Mouse (Mus musculus) liver, postnatal 0 days (tissue): ENCODE data around the gene Nkiras1. TPM values are rescaled to one million over a fixed set of nuclear protein-coding genes. Genes with fewer than 3 reads are reported as not detected.
"Not testable (repeated sequence)": the region's sequence is repeated elsewhere in the genome, so short reads cannot be mapped to it uniquely, and the experiment has no call there.

Source experiments
- ATAC-seq: fragments of 200-750 bp; cut with Nextera tagmentation; 2 replicates; pipeline ENCODE4 v1.8.0; 2017; ENCODE audit warnings: mild to moderate bottlenecking, moderate library complexity
- DNase-seq: peaks from one replicate; pipeline ENCODE4 v3.0.0-alpha.2; 2016
- H3K27ac ChIP-seq: fragments of 300-500 bp; sonication (generic); 2 replicates; pipeline ENCODE4 v1.5.1; 2014; ENCODE audit warnings: antibody characterized with exemption, moderate library complexity, mild to moderate bottlenecking, low read depth
- H3K27me3 ChIP-seq: fragments of 300-500 bp; sonication (generic); 2 replicates; pipeline ENCODE4 v1.6.1; 2014; ENCODE audit warnings: low read length, control low read depth, mixed read lengths; ENCODE audit not compliant: insufficient read depth
- H3K36me3 ChIP-seq: fragments of 300-500 bp; sonication (generic); replicated peaks from 2 replicates; pipeline ENCODE4 v1.6.1; 2014; ENCODE audit warnings: mild to moderate bottlenecking, control low read depth, low read length, moderate library complexity, mixed read lengths; ENCODE audit not compliant: insufficient read depth
- H3K4me1 ChIP-seq: fragments of 300-500 bp; sonication (generic); 2 replicates; pipeline ENCODE4 v1.6.1; 2014; ENCODE audit warnings: antibody characterized with exemption, mild to moderate bottlenecking, control low read depth; ENCODE audit not compliant: insufficient read depth
- H3K4me2 ChIP-seq: fragments of 300-500 bp; sonication (generic); 2 replicates; pipeline ENCODE4 v1.6.1; 2014; ENCODE audit warnings: low read depth, mild to moderate bottlenecking, low read length, moderate library complexity, mixed read lengths
- H3K4me3 ChIP-seq: fragments of 300-500 bp; sonication (generic); 2 replicates; pipeline ENCODE4 v1.5.1; 2014; ENCODE audit warnings: low read depth, low read length
- H3K9ac ChIP-seq: fragments of 300-500 bp; sonication (generic); replicated peaks from 2 replicates; pipeline ENCODE4 v1.6.1; 2014; ENCODE audit warnings: mild to moderate bottlenecking, moderate library complexity
- H3K9me3 ChIP-seq: fragments of 300-500 bp; sonication (generic); 2 replicates; pipeline ENCODE4 v1.6.1; 2016; ENCODE audit warnings: mild to moderate bottlenecking, control low read depth, low read length, mixed read lengths
- CTCF ChIP-seq: sonication (generic); IDR thresholded peaks from 2 replicates; pipeline ENCODE4 v1.5.1; 2016; ENCODE audit warnings: antibody characterized with exemption, low read depth
- EP300 ChIP-seq: IDR thresholded peaks from 2 replicates; pipeline ENCODE4 v1.6.1; 2016; ENCODE audit warnings: antibody characterized with exemption, low read depth, mild to moderate bottlenecking
- WGBS: fragments of 180-500 bp; shearing (Covaris S2); extraction: QIAGEN DNeasy Blood & Tissue Kit; methylation state at CpG from one replicate; pipeline ENCODE4 v1.1.7; 2014; ENCODE audit not compliant: insufficient replicate concordance; 5-methylcytosine and 5-hydroxymethylcytosine counted together
- polyA plus RNA-seq: library from polyadenylated mRNA; unstranded; fragments of >200 nt; fragmentation: Nextera tagmentation; extraction: Ambion mirVana; gene quantifications from 2 replicates; pipeline ENCODE4 v1.2.1, GENCODE M21; 2015

The Nkiras1 gene
- 19.1 and 20.1 TPM in 2 replicates for polyA plus RNA-seq

- Histone ChIP-seq H3K36me3 (peaks cover 12% of the 10 kb centered on the region), H3K9ac (peak within 1 kb of the TSS; percentile 85), H3K27ac (peak within 1 kb of the TSS; percentile 83), H3K4me1 (peaks cover 5% of the 10 kb centered on the region; the same call in 1 of the 2 replicates), H3K4me2 (peak within 1 kb of the TSS; percentile 68), H3K9me3 (no peaks in the 10 kb centered on the region), H3K27me3 (no peaks in the 10 kb centered on the region), H3K4me3 (peak within 1 kb of the TSS; percentile 72)
- ATAC-seq (peak; percentile 99), DNase-seq (peak; percentile 98)
- TF ChIP-seq CTCF = peak; percentile 19
- TF ChIP-seq EP300 = no peak
- WGBS = 0% methylated on average over 75 of the region's 78 CpGs
Observed at GRCm38 (mm10) chr14:18270529-18271441, at the start of gene Nkiras1, which contains the start of gene Rpl15. Nkiras1 (plus strand) TSS chr14:18271136. Rpl15 (minus strand) TSS chr14:18271391.

GRCm38 (mm10) chr14:18221977-18222376 is 49.0 kb upstream of the Nkiras1 start:
- no peak for ATAC-seq
- Histone ChIP-seq H3K9me3 (no peaks in the 10 kb centered on the region), H3K4me1 (no peaks in the 10 kb centered on the region), H3K36me3 (no peaks in the 10 kb centered on the region), H3K4me3 (no peak overlapping the region), H3K9ac (no peak overlapping the region), H3K4me2 (no peak overlapping the region), H3K27me3 (no peaks in the 10 kb centered on the region), H3K27ac (no peak overlapping the region)
- TF ChIP-seq EP300 (no peak), CTCF (no peak)
- DNase-seq = no peak
- WGBS = 85% methylated on average over 6 of the region's 6 CpGs

GRCm38 (mm10) chr14:18225431-18225830 is 45.5 kb upstream of the Nkiras1 start:
- WGBS = 81% methylated on average over 11 of the region's 11 CpGs
- not testable (repeated sequence) for H3K4me3 ChIP-seq, H3K9ac ChIP-seq, H3K4me2 ChIP-seq, DNase-seq, ATAC-seq, H3K9me3 ChIP-seq, H3K27me3 ChIP-seq, H3K36me3 ChIP-seq, H3K27ac ChIP-seq, H3K4me1 ChIP-seq

GRCm38 (mm10) chr14:18226181-18226580 is 44.8 kb upstream of the Nkiras1 start:
- ATAC-seq, H3K4me2 ChIP-seq, H3K27me3 ChIP-seq, DNase-seq, H3K27ac ChIP-seq, H3K36me3 ChIP-seq, H3K4me1 ChIP-seq, H3K9me3 ChIP-seq, H3K9ac ChIP-seq, H3K4me3 ChIP-seq: not testable (repeated sequence)
- WGBS = 85% methylated on average over 11 of the region's 11 CpGs

GRCm38 (mm10) chr14:18229751-18230150 is 41.2 kb upstream of the Nkiras1 start:
- H3K4me1 ChIP-seq, ATAC-seq, H3K9me3 ChIP-seq, H3K4me3 ChIP-seq, H3K27me3 ChIP-seq, H3K27ac ChIP-seq, H3K9ac ChIP-seq, H3K4me2 ChIP-seq, H3K36me3 ChIP-seq, DNase-seq: not testable (repeated sequence)
- WGBS = 88% methylated on average over 10 of the region's 10 CpGs

GRCm38 (mm10) chr14:18231866-18232265 is 39.1 kb upstream of the Nkiras1 start:
- H3K4me2 ChIP-seq, H3K36me3 ChIP-seq, H3K27me3 ChIP-seq, H3K27ac ChIP-seq, ATAC-seq, DNase-seq, H3K4me3 ChIP-seq, H3K9me3 ChIP-seq, H3K9ac ChIP-seq: not testable (repeated sequence)
- H3K4me1 ChIP-seq = peaks cover 10% of the 10 kb centered on the region; the same call in 1 of the 2 replicates
- 88% methylated on average over 8 of the region's 8 CpGs for WGBS
